Mouse (Mus musculus) lung, embryonic 14.5 days (tissue): Measurements from ENCODE around the gene Neo1. TPM values are rescaled to one million over a fixed set of nuclear protein-coding genes. Genes with fewer than 3 reads are reported as not detected.

ENCODE experiments used
- ATAC-seq: fragments of 200-750 bp; cut with Nextera tagmentation; 2 replicates; pipeline ENCODE4 v1.8.0; 2017; ENCODE audit warnings: mild to moderate bottlenecking, moderate TSS enrichment, moderate library complexity; ENCODE audit not compliant: insufficient read depth
- DNase-seq: peaks from one replicate; pipeline ENCODE4 v3.0.0-alpha.2; 2015
- H3K27ac ChIP-seq: fragments of 300-500 bp; sonication (generic); 2 replicates; pipeline ENCODE4 v1.5.1; 2014; ENCODE audit warnings: low read depth, mild to moderate bottlenecking, moderate library complexity
- H3K27me3 ChIP-seq: fragments of 300-500 bp; sonication (generic); 2 replicates; pipeline ENCODE4 v1.6.1; 2014; ENCODE audit warnings: low read length, control low read depth; ENCODE audit not compliant: insufficient read depth
- H3K36me3 ChIP-seq: fragments of 300-500 bp; sonication (generic); 2 replicates; pipeline ENCODE4 v1.6.1; 2014; ENCODE audit warnings: control low read depth; ENCODE audit not compliant: insufficient read depth
- H3K4me1 ChIP-seq: fragments of 300-500 bp; sonication (generic); 2 replicates; pipeline ENCODE4 v1.6.1; 2014; ENCODE audit warnings: antibody characterized with exemption, control low read depth; ENCODE audit not compliant: insufficient read depth
- H3K4me2 ChIP-seq: fragments of 300-500 bp; sonication (generic); 2 replicates; pipeline ENCODE4 v1.6.1; 2014; ENCODE audit warnings: mild to moderate bottlenecking
- H3K4me3 ChIP-seq: fragments of 300-500 bp; sonication (generic); 2 replicates; pipeline ENCODE4 v1.5.1; 2014; ENCODE audit warnings: low read depth, low read length
- H3K9ac ChIP-seq: fragments of 300-500 bp; sonication (generic); 2 replicates; pipeline ENCODE4 v1.6.1; 2014
- H3K9me3 ChIP-seq: fragments of 300-500 bp; sonication (generic); 2 replicates; pipeline ENCODE4 v1.6.1; 2016; ENCODE audit warnings: low read depth, low read length, control low read depth
- CTCF ChIP-seq: IDR thresholded peaks from 2 replicates; pipeline ENCODE4 v1.5.1; 2016; ENCODE audit warnings: antibody characterized with exemption, low read depth
- whole genome bisulfite sequencing: fragments of 180-500 bp; shearing (Covaris S2); extraction: QIAGEN DNeasy Blood & Tissue Kit; methylation state at CpG from one replicate; pipeline ENCODE4 v1.1.7; 2014; 5-methylcytosine and 5-hydroxymethylcytosine counted together
- polyA plus RNA-seq: library from polyadenylated mRNA; unstranded; fragments of >200 nt; fragmentation: Nextera tagmentation; extraction: Ambion mirVana; gene quantifications from 2 replicates; pipeline ENCODE4 v1.2.1, GENCODE M21; 2014

The Neo1 gene
- polyA plus RNA-seq, 1 experiment from 2014 or later = 62.3 TPM

GRCm38 (mm10) chr9:59036732-59037341, 596 bp upstream of the Neo1 start:
- Histone ChIP-seq H3K4me3 (peak overlapping the region; percentile 92), H3K27me3 (no peaks in the 10 kb centered on the region), H3K4me2 (peak overlapping the region; percentile 71), H3K27ac (peak overlapping the region; percentile 100), H3K9me3 (no peaks in the 10 kb centered on the region), H3K4me1 (0 out of 2 replicates have a peak, but pooled peaks cover 8% of the 10 kb centered on the region), H3K36me3 (no peaks in the 10 kb centered on the region), H3K9ac (peak overlapping the region; percentile 95)
- ATAC-seq (peak; percentile 39), DNase-seq (peak; percentile 68)
- WGBS = under 1% methylated on average over 56 of the region's 56 CpGs
- TF ChIP-seq CTCF = no peak

- peak overlapping the region; percentile 92 for H3K4me3 ChIP-seq
- DNase-seq (peak; percentile 78), ATAC-seq (peak; percentile 13; the same call in 1 of the 2 replicates)
- H3K4me2 ChIP-seq = peak overlapping the region; percentile 71
- H3K4me1 ChIP-seq = 0 out of 2 replicates have a peak, but pooled peaks cover 8% of the 10 kb centered on the region
- TF ChIP-seq CTCF = peak; percentile 27; the same call in 1 of the 2 replicates
- WGBS = under 1% methylated on average over 57 of the region's 63 CpGs
- H3K9me3 ChIP-seq = no peaks in the 10 kb centered on the region
- H3K27ac ChIP-seq = peak overlapping the region; percentile 100
- H3K9ac ChIP-seq = peak overlapping the region; percentile 95
- no peaks in the 10 kb centered on the region for H3K36me3 ChIP-seq
- H3K27me3 ChIP-seq = no peaks in the 10 kb centered on the region
Measured at GRCm38 (mm10) chr9:59035342-59036158, 691 bp downstream of the Neo1 start.

GRCm38 (mm10) chr9:59034836-59035235, 1.4 kb downstream of the Neo1 start:
- ATAC-seq (no peak), DNase-seq (peak; percentile 64)
- no peak for TF ChIP-seq CTCF
- Histone ChIP-seq H3K27ac (no peak overlapping the region), H3K27me3 (no peaks in the 10 kb centered on the region), H3K4me1 (0 out of 2 replicates have a peak, but pooled peaks cover 8% of the 10 kb centered on the region), H3K4me3 (peak overlapping the region; percentile 92), H3K9me3 (no peaks in the 10 kb centered on the region), H3K9ac (peak overlapping the region; percentile 95), H3K36me3 (no peaks in the 10 kb centered on the region), H3K4me2 (peak overlapping the region; percentile 71)
- 13% methylated on average over 5 of the region's 5 CpGs for WGBS

GRCm38 (mm10) chr9:59033492-59033891, 2.7 kb downstream of the Neo1 start:
- H3K9ac ChIP-seq = 0 out of 2 replicates have a peak overlapping the region, but pooled peaks have one; percentile 15
- ATAC-seq (no peak), DNase-seq (no peak)
- H3K27me3 ChIP-seq = no peaks in the 10 kb centered on the region
- TF ChIP-seq CTCF = no peak
- WGBS = 31% methylated on average over 3 of the region's 3 CpGs
- no peak overlapping the region for H3K27ac ChIP-seq
- peak overlapping the region; percentile 71 for H3K4me2 ChIP-seq
- 0 out of 2 replicates have a peak, but pooled peaks cover 8% of the 10 kb centered on the region for H3K4me1 ChIP-seq
- H3K36me3 ChIP-seq = no peaks in the 10 kb centered on the region
- peak overlapping the region; percentile 92 for H3K4me3 ChIP-seq
- no peaks in the 10 kb centered on the region for H3K9me3 ChIP-seq

GRCm38 (mm10) chr9:59024245-59024844, 11.9 kb downstream of the Neo1 start:
- H3K27me3 ChIP-seq = no peaks in the 10 kb centered on the region
- no peak overlapping the region for H3K27ac ChIP-seq
- no peak overlapping the region for H3K9ac ChIP-seq
- H3K4me1 ChIP-seq = peaks cover 7% of the 10 kb centered on the region; the same call in 1 of the 2 replicates
- peak; percentile 87 for DNase-seq
- 26% methylated on average over 4 of the region's 4 CpGs for WGBS
- no peak overlapping the region for H3K4me3 ChIP-seq
- H3K36me3 ChIP-seq = no peaks in the 10 kb centered on the region
- TF ChIP-seq CTCF = no peak
- H3K4me2 ChIP-seq = no peak overlapping the region
- H3K9me3 ChIP-seq = no peaks in the 10 kb centered on the region
- ATAC-seq = peak; percentile 94

GRCm38 (mm10) chr9:59016060-59016719, 20.1 kb downstream of the Neo1 start:
- Histone ChIP-seq H3K36me3 (no peaks in the 10 kb centered on the region), H3K4me1 (peaks cover 10% of the 10 kb centered on the region; the same call in 1 of the 2 replicates), H3K27ac (no peak overlapping the region), H3K27me3 (0 out of 2 replicates have a peak, but pooled peaks cover 3% of the 10 kb centered on the region), H3K9me3 (no peaks in the 10 kb centered on the region), H3K4me2 (no peak overlapping the region), H3K4me3 (no peak overlapping the region), H3K9ac (no peak overlapping the region)
- DNase-seq = peak; percentile 53
- WGBS = 49% methylated on average over 3 of the region's 3 CpGs
- no peak; the same call in 1 of the 2 replicates for ATAC-seq
- TF ChIP-seq CTCF = no peak
